Mouse (Mus musculus): ENCODE measurements around the gene Cxcr4. TPM values are rescaled to one million over a fixed set of nuclear protein-coding genes. Genes with fewer than 3 reads are reported as not detected.

The Cxcr4 gene
- polyA plus RNA-seq, 1 experiment from 2014 or later: 1.3 TPM

GRCm38 (mm10) chr1:128592961-128593501 is 938 bp upstream of the Cxcr4 start:
- WGBS: 2% methylated on average over 23 of the region's 24 CpGs
- 0 out of 2 replicates have a peak, but pooled peaks have one; percentile 14 for ATAC-seq
- peaks cover 16% of the 10 kb centered on the region for H3K27me3 ChIP-seq (replicated peaks; ENCODE audit: control insufficient read depth, insufficient read depth, low read length)
- no peaks in the 10 kb centered on the region for H3K36me3 ChIP-seq (ENCODE audit: control insufficient read depth, insufficient read depth)
- peaks cover 8% of the 10 kb centered on the region; the same call in 1 of the 2 replicates for H3K4me1 ChIP-seq (replicated peaks; ENCODE audit: control insufficient read depth, insufficient read depth, low read length)
- no peaks in the 10 kb centered on the region for H3K9me3 ChIP-seq (ENCODE audit: control insufficient read depth)
- no peak for TF ChIP-seq CTCF (IDR thresholded peaks at IDR 0.05; ENCODE audit: low read depth)
- peak overlapping the region; percentile 52 for H3K4me3 ChIP-seq (ENCODE audit: low read depth, low read length)
- H3K27ac ChIP-seq (ENCODE audit: low read depth, low read length): no peak overlapping the region
- H3K4me2 ChIP-seq (replicated peaks; ENCODE audit: low read depth): peak overlapping the region; percentile 88
- H3K9ac ChIP-seq (ENCODE audit: low read depth, low read length): no peak overlapping the region

GRCm38 (mm10) chr1:128591721-128592210 is 327 bp downstream of the Cxcr4 start:
- Histone ChIP-seq H3K4me2 (replicated peaks; ENCODE audit: low read depth) (peak overlapping the region; percentile 88), H3K9me3 (ENCODE audit: control insufficient read depth) (no peaks in the 10 kb centered on the region), H3K27ac (ENCODE audit: low read depth, low read length) (no peak overlapping the region), H3K36me3 (ENCODE audit: control insufficient read depth, insufficient read depth) (no peaks in the 10 kb centered on the region), H3K4me1 (replicated peaks; ENCODE audit: control insufficient read depth, insufficient read depth, low read length) (peaks cover 8% of the 10 kb centered on the region; the same call in 1 of the 2 replicates), H3K27me3 (replicated peaks; ENCODE audit: control insufficient read depth, insufficient read depth, low read length) (peaks cover 16% of the 10 kb centered on the region), H3K9ac (ENCODE audit: low read depth, low read length) (0 out of 2 replicates have a peak overlapping the region, but pooled peaks have one; percentile 8), H3K4me3 (ENCODE audit: low read depth, low read length) (peak overlapping the region; percentile 52)
- no peak for TF ChIP-seq CTCF (IDR thresholded peaks at IDR 0.05; ENCODE audit: low read depth)
- WGBS: under 1% methylated on average over 16 of the region's 20 CpGs
- ATAC-seq: peak; percentile 39

GRCm38 (mm10) chr1:128590816-128591720 is 1.0 kb downstream of the Cxcr4 start:
- peak; percentile 5; the same call in 1 of the 2 replicates for ATAC-seq
- H3K27me3 ChIP-seq (replicated peaks; ENCODE audit: control insufficient read depth, insufficient read depth, low read length): peaks cover 16% of the 10 kb centered on the region
- peaks cover 8% of the 10 kb centered on the region; the same call in 1 of the 2 replicates for H3K4me1 ChIP-seq (replicated peaks; ENCODE audit: control insufficient read depth, insufficient read depth, low read length)
- WGBS: under 1% methylated on average over 63 of the region's 63 CpGs
- no peak for TF ChIP-seq CTCF (IDR thresholded peaks at IDR 0.05; ENCODE audit: low read depth)
- H3K4me3 ChIP-seq (ENCODE audit: low read depth, low read length): peak overlapping the region; percentile 52
- no peak overlapping the region for H3K27ac ChIP-seq (ENCODE audit: low read depth, low read length)
- no peaks in the 10 kb centered on the region for H3K36me3 ChIP-seq (ENCODE audit: control insufficient read depth, insufficient read depth)
- peak overlapping the region; percentile 8; the same call in 1 of the 2 replicates for H3K9ac ChIP-seq (ENCODE audit: low read depth, low read length)
- peak overlapping the region; percentile 88 for H3K4me2 ChIP-seq (replicated peaks; ENCODE audit: low read depth)
- no peaks in the 10 kb centered on the region for H3K9me3 ChIP-seq (ENCODE audit: control insufficient read depth)

- Histone ChIP-seq H3K4me3 (ENCODE audit: low read depth, low read length) (no peak overlapping the region), H3K4me2 (replicated peaks; ENCODE audit: low read depth) (no peak overlapping the region)
Observed at GRCm38 (mm10) chr1:128590011-128590410, 2.1 kb downstream of the Cxcr4 start.

GRCm38 (mm10) chr1:128589488-128589887 is 2.6 kb downstream of the Cxcr4 start:
- Histone ChIP-seq H3K9me3 (ENCODE audit: control insufficient read depth) (no peaks in the 10 kb centered on the region), H3K4me3 (ENCODE audit: low read depth, low read length) (no peak overlapping the region), H3K4me1 (replicated peaks; ENCODE audit: control insufficient read depth, insufficient read depth, low read length) (peaks cover 8% of the 10 kb centered on the region; the same call in 1 of the 2 replicates), H3K36me3 (ENCODE audit: control insufficient read depth, insufficient read depth) (no peaks in the 10 kb centered on the region), H3K4me2 (replicated peaks; ENCODE audit: low read depth) (no peak overlapping the region), H3K27me3 (replicated peaks; ENCODE audit: control insufficient read depth, insufficient read depth, low read length) (peaks cover 12% of the 10 kb centered on the region), H3K27ac (ENCODE audit: low read depth, low read length) (no peak overlapping the region), H3K9ac (ENCODE audit: low read depth, low read length) (no peak overlapping the region)
- ATAC-seq: no peak
- TF ChIP-seq CTCF (IDR thresholded peaks at IDR 0.05; ENCODE audit: low read depth): no peak
- 95% methylated on average over 9 of the region's 9 CpGs for WGBS

More at GRCm38 (mm10) chr1:128590011-128590410, 2.1 kb downstream of the Cxcr4 start:
- Histone ChIP-seq H3K9me3 (ENCODE audit: control insufficient read depth) (no peaks in the 10 kb centered on the region), H3K9ac (ENCODE audit: low read depth, low read length) (no peak overlapping the region), H3K27ac (ENCODE audit: low read depth, low read length) (no peak overlapping the region), H3K27me3 (replicated peaks; ENCODE audit: control insufficient read depth, insufficient read depth, low read length) (peaks cover 14% of the 10 kb centered on the region), H3K4me1 (replicated peaks; ENCODE audit: control insufficient read depth, insufficient read depth, low read length) (peaks cover 8% of the 10 kb centered on the region; the same call in 1 of the 2 replicates), H3K36me3 (ENCODE audit: control insufficient read depth, insufficient read depth) (no peaks in the 10 kb centered on the region)
- 19% methylated on average over 6 of the region's 6 CpGs for WGBS
- ATAC-seq: no peak
- TF ChIP-seq CTCF (IDR thresholded peaks at IDR 0.05; ENCODE audit: low read depth): no peak

- H3K4me2 ChIP-seq (replicated peaks; ENCODE audit: low read depth): no peak overlapping the region
- WGBS: 61% methylated on average over 2 of the region's 2 CpGs
- no peak overlapping the region for H3K4me3 ChIP-seq (ENCODE audit: low read depth, low read length)
- no peaks in the 10 kb centered on the region for H3K9me3 ChIP-seq (ENCODE audit: control insufficient read depth)
- TF ChIP-seq CTCF (IDR thresholded peaks at IDR 0.05; ENCODE audit: low read depth): no peak
- peaks cover 8% of the 10 kb centered on the region; the same call in 1 of the 2 replicates for H3K4me1 ChIP-seq (replicated peaks; ENCODE audit: control insufficient read depth, insufficient read depth, low read length)
- no peak overlapping the region for H3K9ac ChIP-seq (ENCODE audit: low read depth, low read length)
- no peak for ATAC-seq
- H3K27me3 ChIP-seq (replicated peaks; ENCODE audit: control insufficient read depth, insufficient read depth, low read length): peaks cover 12% of the 10 kb centered on the region
- no peak overlapping the region for H3K27ac ChIP-seq (ENCODE audit: low read depth, low read length)
- no peaks in the 10 kb centered on the region for H3K36me3 ChIP-seq (ENCODE audit: control insufficient read depth, insufficient read depth)
Observed at GRCm38 (mm10) chr1:128588337-128588736, 3.8 kb downstream of the Cxcr4 start.

All from intestine, postnatal 0 days (tissue).